ENCODE assay signal across 10 mouse cellular contexts in genomic region chr5:65956144-65957008, GRCm38 (mm10). TPM values are rescaled to one million over a fixed set of nuclear protein-coding genes. Genes with fewer than 3 reads are reported as not detected.
DNase-seq lines count a peak whose midpoint lies in the region; ATAC-seq and TF ChIP-seq lines count a peak whose summit lies in the region.
"Had no signal": no experiment of that assay in that cellular context is flagged by ENCODE, and none has a peak within 500 bp of the region (broad histone marks: within the 10 kb centered on the region; RNA-seq: fewer than 3 reads in every experiment).

No protein-coding gene starts in this region.

- peak overlapping the region; percentile 64 for H3K4me2 ChIP-seq in liver, embryonic 15.5 days
- H3K4me2 ChIP-seq in stomach, postnatal 0 days (replicated peaks; ENCODE audit: low read depth) = peak overlapping the region; percentile 45

- peak overlapping the region; percentile 70 for H3K4me3 ChIP-seq in gastrocnemius, adult 2 months
- peak overlapping the region; percentile 16 for H3K4me3 ChIP-seq in thymus, adult 2 months (ENCODE audit: control insufficient read depth, insufficient read depth, low read length)
- H3K4me3 ChIP-seq in liver, embryonic 15.5 days (replicated peaks) = peak overlapping the region; percentile 42
- H3K4me3 ChIP-seq in stomach, postnatal 0 days (ENCODE audit: low read depth, low read length) = peak overlapping the region; percentile 30; the same call in 1 of the 2 replicates

- intact Hi-C loops in gastrocnemius, adult 2 months (cut with DNase I) = loop anchor here (5.0 kb wide), 1 partner anchor 134 kb away; no protein-coding TSS in a partner anchor

- 67% methylated on average over 9 of the region's 9 CpGs for whole genome bisulfite sequencing in thymus, adult 2 months
- WGBS in liver, embryonic 15.5 days (ENCODE audit: insufficient replicate concordance) = 60% methylated on average over 9 of the region's 9 CpGs
- 77% methylated on average over 9 of the region's 9 CpGs for WGBS in stomach, postnatal 0 days

- no peak for DNase-seq in gastrocnemius, adult 2 months
- DNase-seq in gastrocnemius, adult 18-20 months (ENCODE audit: low spot score) = no peak
- DNase-seq in thymus, adult 2 months = no peak
- no peak for DNase-seq in thymus, postnatal 14 days
- DNase-seq in stomach, postnatal 0 days (ENCODE audit: low spot score) = no peak
- DNase-seq in adrenal gland, postnatal 36 days = no peak

- H3K4me1 ChIP-seq in thymus, adult 2 months (replicated peaks; ENCODE audit: control insufficient read depth, insufficient read depth, low read length) = peaks cover 23% of the 10 kb centered on the region
- H3K4me1 ChIP-seq in liver, embryonic 15.5 days (replicated peaks) = peaks cover 10% of the 10 kb centered on the region
- no peaks in the 10 kb centered on the region for H3K4me1 ChIP-seq in stomach, postnatal 0 days (replicated peaks; ENCODE audit: control insufficient read depth, insufficient read depth)

- peak overlapping the region; percentile 57; the same call in 1 of the 2 replicates for H3K27ac ChIP-seq in gastrocnemius, adult 2 months
- H3K27ac ChIP-seq in thymus, adult 2 months (ENCODE audit: control insufficient read depth, insufficient read depth, low read length) = peak overlapping the region; percentile 71
- no peak overlapping the region for H3K27ac ChIP-seq in liver, embryonic 15.5 days (replicated peaks)
- H3K27ac ChIP-seq in stomach, postnatal 0 days (replicated peaks) = no peak overlapping the region

- TF ChIP-seq POLR2A in thymus, adult 2 months (IDR thresholded peaks at IDR 0.05; ENCODE audit: control insufficient read depth, extremely low read depth, insufficient read depth, low read length, poor library complexity) = no peak

- ATAC-seq in liver, embryonic 15.5 days (ENCODE audit: insufficient read depth) = no peak
- ATAC-seq in stomach, postnatal 0 days (ENCODE audit: low FRiP score, low TSS enrichment) = no peak
- ATAC-seq in megakaryocyte-erythroid progenitor cell, adult 5-6 weeks (replicated peaks; ENCODE audit: low FRiP score, low TSS enrichment, poor library complexity, severe bottlenecking) = no peak; the same call in 1 of the 2 replicates

- no peak for TF ChIP-seq CTCF in gastrocnemius, adult 2 months (IDR thresholded peaks at IDR 0.05)
- TF ChIP-seq CTCF in thymus, adult 2 months (IDR thresholded peaks at IDR 0.05; ENCODE audit: borderline replicate concordance, control insufficient read depth, extremely low read depth, insufficient read depth, low read length, poor library complexity) = no peak
- TF ChIP-seq CTCF in stomach, postnatal 0 days (IDR thresholded peaks at IDR 0.05; ENCODE audit: low read depth) = no peak

- no peak overlapping the region for H3K9ac ChIP-seq in liver, embryonic 15.5 days
- peak overlapping the region; percentile 45; the same call in 1 of the 2 replicates for H3K9ac ChIP-seq in stomach, postnatal 0 days (ENCODE audit: low read length)

- no peaks in the 10 kb centered on the region for H3K27me3 ChIP-seq in thymus, adult 2 months (ENCODE audit: control insufficient read depth, insufficient read depth, low read length)
- no peaks in the 10 kb centered on the region for H3K27me3 ChIP-seq in liver, embryonic 15.5 days
- no peaks in the 10 kb centered on the region for H3K27me3 ChIP-seq in stomach, postnatal 0 days (ENCODE audit: control insufficient read depth, insufficient read depth, low read length)

- no peak for TF ChIP-seq EP300 in stomach, postnatal 0 days (optimal IDR thresholded peaks at IDR 0.05)

- H3K9me3 ChIP-seq in liver, embryonic 15.5 days (replicated peaks) = no peaks in the 10 kb centered on the region
- no peaks in the 10 kb centered on the region for H3K9me3 ChIP-seq in stomach, postnatal 0 days (ENCODE audit: control insufficient read depth, low read length)

- H3K36me3 ChIP-seq in thymus, adult 2 months (ENCODE audit: control insufficient read depth, insufficient read depth, low read length) = no peaks in the 10 kb centered on the region
- no peaks in the 10 kb centered on the region for H3K36me3 ChIP-seq in liver, embryonic 15.5 days (replicated peaks)
- no peaks in the 10 kb centered on the region for H3K36me3 ChIP-seq in stomach, postnatal 0 days (ENCODE audit: control insufficient read depth, insufficient read depth, low read length)

RNA-seq across cellular contexts. Expression of gene Chrna9, which starts 21.7 kb away (rescaled TPM):
- total RNA-seq in gastrocnemius, adult 2 months (2021) = 10 to 100 TPM; 16.9 to 21.3 TPM
- 1 to 10 TPM; 1.9 to 8.2 TPM for total RNA-seq in gastrocnemius, adult 18-20 months (2021)
- polyA plus RNA-seq in thymus, adult 2 months (2012; rRNA removed) = 212 and 251 TPM in 2 replicates
- polyA plus RNA-seq in liver, embryonic 15.5 days (2015; fragmentation: Nextera tagmentation; extraction: Ambion mirVana) = not detected in 2 replicates
- polyA plus RNA-seq in stomach, postnatal 0 days (2015; fragmentation: Nextera tagmentation; extraction: Ambion mirVana) = not detected in 2 replicates
- total RNA-seq in adrenal gland, postnatal 36 days (2021) = not detected
- not detected in 2 replicates for total RNA-seq in megakaryocyte-erythroid progenitor cell, adult 5-6 weeks (2014; fragmentation: Nextera tagmentation)
- 0.65 TPM in 1 of 2 replicates, not detected in the other for total RNA-seq in megakaryocyte-erythroid progenitor cell, adult 5-6 weeks (2017)
- total RNA-seq: left cerebral cortex, postnatal 36 days had no signal
- polyA plus RNA-seq: C2C12 had no signal

RNA-seq across cellular contexts. Expression of gene 9130230L23Rik, which starts 47.7 kb away (rescaled TPM):
- total RNA-seq in gastrocnemius, adult 2 months (2021) = under 1 TPM in 1 of 2 experiments, not detected in 1; 0.28 TPM
- total RNA-seq in gastrocnemius, adult 18-20 months (2021) = not detected
- polyA plus RNA-seq in thymus, adult 2 months (2012; rRNA removed) = 0.08 and 0.35 TPM in 2 replicates
- polyA plus RNA-seq in liver, embryonic 15.5 days (2015; fragmentation: Nextera tagmentation; extraction: Ambion mirVana) = 0.12 TPM in 1 of 2 replicates, not detected in the other
- polyA plus RNA-seq in stomach, postnatal 0 days (2015; fragmentation: Nextera tagmentation; extraction: Ambion mirVana) = 4.7 and 4.8 TPM in 2 replicates
- total RNA-seq in adrenal gland, postnatal 36 days (2021) = 1 to 10 TPM in 1 of 2 experiments, under 1 TPM in 1; 0.53 to 1.3 TPM
- total RNA-seq in megakaryocyte-erythroid progenitor cell, adult 5-6 weeks (2014; fragmentation: Nextera tagmentation) = not detected in 2 replicates
- total RNA-seq in megakaryocyte-erythroid progenitor cell, adult 5-6 weeks (2017) = not detected in 2 replicates
- total RNA-seq: left cerebral cortex, postnatal 36 days had no signal
- polyA plus RNA-seq: C2C12 had no signal

Comparison
In these comparisons a context has a peak if more than half of its experiments do, and no peak if none do; other contexts are left out.
1. H3K27ac ChIP-seq: peak in gastrocnemius, adult 2 months (single experiment) and thymus, adult 2 months (single experiment); none in liver, embryonic 15.5 days (single experiment) and stomach, postnatal 0 days (single experiment).
2. H3K4me3 ChIP-seq: peak in every context shown above with its lines; median percentile 70 in gastrocnemius, adult 2 months; 42 in liver, embryonic 15.5 days; 30 in stomach, postnatal 0 days; 16 in thymus, adult 2 months.